Mouse (Mus musculus) small intestine, adult 2 months (tissue): ENCODE results near the gene Gm21750.
"Not testable (repeated sequence)": the region's sequence is repeated elsewhere in the genome, so short reads cannot be mapped to it uniquely, and the experiment has no call there.

Experiments
- CTCF ChIP-seq: fragments of 200-500 bp; IDR thresholded peaks from 2 replicates; pipeline ENCODE4 v1.5.1; 2012; ENCODE audit warnings: low read depth, mild to moderate bottlenecking, control low read depth, inconsistent platforms, low read length, moderate library complexity, mixed read lengths; ENCODE audit not compliant: insufficient replicate concordance, insufficient read length; ENCODE audit errors: extremely low read depth
- POLR2A ChIP-seq: fragments of 200-500 bp; IDR thresholded peaks from 2 replicates; pipeline ENCODE4 v1.6.1; 2012; ENCODE audit warnings: low read depth, mild to moderate bottlenecking, control low read depth, inconsistent platforms, low read length, moderate library complexity

DNA sequence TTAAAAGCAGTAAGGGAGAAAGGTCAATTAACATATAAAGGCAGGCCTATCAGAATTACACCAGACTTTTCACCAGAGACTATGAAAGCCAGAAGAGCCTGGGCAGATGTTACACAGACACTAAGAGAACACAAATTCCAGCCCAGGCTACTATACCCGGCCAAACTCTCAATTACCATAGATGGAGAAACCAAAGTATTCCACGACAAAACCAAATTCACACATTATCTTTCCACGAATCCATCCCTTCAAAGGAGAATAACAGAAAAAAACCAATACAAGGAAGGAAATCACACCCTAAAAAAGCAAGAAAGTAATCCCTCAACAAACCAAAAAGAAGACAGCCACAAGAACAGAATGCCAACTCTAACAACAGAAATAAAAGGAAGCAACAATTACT lies at the start of gene Gm21750:
- TF ChIP-seq POLR2A, CTCF: not testable (repeated sequence)
